Mouse (Mus musculus): ENCODE data around the gene Arpp21. TPM values are rescaled to one million over a fixed set of nuclear protein-coding genes. Genes with fewer than 3 reads are reported as not detected.
A peak's percentile ranks its signal among the peaks of the same experiment; 100 is the strongest.

Arpp21 gene
- polyA plus RNA-seq, 1 experiment from 2014 or later = 32.2 TPM

DNA sequence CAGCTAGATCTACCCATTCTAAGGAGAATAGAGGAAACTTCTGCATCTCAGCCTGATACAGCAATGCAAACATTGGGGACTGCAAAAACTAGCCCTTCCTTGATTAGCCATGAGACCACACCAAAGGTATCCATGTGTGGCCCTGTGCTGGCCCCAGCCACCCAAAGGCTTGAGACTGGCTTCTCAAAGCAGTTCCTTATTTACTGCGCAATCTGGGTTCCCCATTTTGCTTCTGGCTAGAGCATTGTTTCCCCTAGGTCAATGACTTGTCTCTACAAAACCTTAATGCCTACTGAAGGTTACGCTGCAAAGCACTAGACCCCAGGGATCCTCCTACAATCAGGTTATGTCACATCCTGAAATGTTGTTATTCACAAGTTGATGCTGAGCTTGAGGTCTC lies 156.8 kb downstream of the Arpp21 start:
- H3K27me3 ChIP-seq (ENCODE audit: control insufficient read depth, insufficient read depth, low read length) = no peaks in the 10 kb centered on the region
- 96% methylated on average over 2 of the region's 2 CpGs for WGBS
- H3K9ac ChIP-seq (ENCODE audit: low read length) = no peak overlapping the region
- ATAC-seq (replicated peaks; ENCODE audit: extremely low read depth, insufficient read depth, low FRiP score) = no peak
- H3K9me3 ChIP-seq (replicated peaks; ENCODE audit: control insufficient read depth, low read length) = no peaks in the 10 kb centered on the region
- H3K27ac ChIP-seq (ENCODE audit: low read length) = no peak overlapping the region
- no peaks in the 10 kb centered on the region for H3K36me3 ChIP-seq (ENCODE audit: control insufficient read depth, insufficient read depth)
- no peak overlapping the region for H3K4me2 ChIP-seq (ENCODE audit: low read depth, low read length)
- no peaks in the 10 kb centered on the region for H3K4me1 ChIP-seq (ENCODE audit: control insufficient read depth, insufficient read depth, low read length)
- H3K4me3 ChIP-seq (ENCODE audit: low read length) = no peak overlapping the region

DNA sequence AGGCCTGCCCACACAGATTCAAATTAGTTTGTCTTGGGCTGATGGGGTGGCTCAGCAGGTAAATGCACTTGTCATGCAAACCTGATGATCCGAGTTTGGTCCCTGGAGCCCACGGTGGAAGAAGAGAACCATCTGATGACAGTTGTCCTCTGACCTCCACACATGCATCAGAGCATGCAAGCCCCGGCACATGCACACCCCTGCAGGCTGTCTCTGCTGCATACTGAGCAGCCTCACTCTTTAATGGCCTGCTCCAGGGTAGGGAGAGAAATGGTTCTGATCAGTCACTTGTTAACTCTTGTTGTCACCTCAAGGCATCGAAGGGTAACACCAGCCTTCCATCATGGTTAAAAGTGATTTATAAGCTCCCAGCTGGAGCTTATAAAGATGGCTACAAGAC lies 157.3 kb downstream of the Arpp21 start:
- ATAC-seq (replicated peaks; ENCODE audit: extremely low read depth, insufficient read depth, low FRiP score) = no peak
- WGBS = 78% methylated on average over 4 of the region's 4 CpGs
- H3K27me3 ChIP-seq (ENCODE audit: control insufficient read depth, insufficient read depth, low read length) = no peaks in the 10 kb centered on the region
- no peak overlapping the region for H3K4me3 ChIP-seq (ENCODE audit: low read length)
- no peak overlapping the region for H3K27ac ChIP-seq (ENCODE audit: low read length)
- H3K36me3 ChIP-seq (ENCODE audit: control insufficient read depth, insufficient read depth) = no peaks in the 10 kb centered on the region
- no peaks in the 10 kb centered on the region for H3K9me3 ChIP-seq (replicated peaks; ENCODE audit: control insufficient read depth, low read length)
- H3K4me2 ChIP-seq (ENCODE audit: low read depth, low read length) = no peak overlapping the region
- no peaks in the 10 kb centered on the region for H3K4me1 ChIP-seq (ENCODE audit: control insufficient read depth, insufficient read depth, low read length)
- no peak overlapping the region for H3K9ac ChIP-seq (ENCODE audit: low read length)

DNA sequence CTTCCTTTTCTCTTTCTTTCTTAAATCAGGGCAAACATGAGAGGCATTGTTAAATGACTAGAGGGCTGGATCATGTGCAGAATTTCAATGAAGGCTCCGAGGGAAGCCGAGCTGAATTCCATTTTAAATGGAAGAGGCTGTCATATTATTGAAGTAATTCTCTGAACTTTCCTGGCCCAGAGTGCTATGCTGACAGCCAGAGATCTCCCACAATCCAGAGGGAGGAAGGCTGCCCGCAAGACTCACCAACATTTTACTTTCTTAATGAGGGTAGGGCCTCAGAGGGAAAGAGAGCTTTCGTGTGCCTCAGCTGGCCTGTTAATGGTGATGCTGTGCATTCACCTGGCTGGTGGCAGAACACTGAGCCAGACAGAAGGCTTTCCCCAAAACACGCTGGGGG lies 160.5 kb downstream of the Arpp21 start:
- Histone ChIP-seq H3K4me1 (ENCODE audit: control insufficient read depth, insufficient read depth, low read length) (peaks cover 13% of the 10 kb centered on the region), H3K27ac (ENCODE audit: low read length) (no peak overlapping the region), H3K36me3 (ENCODE audit: control insufficient read depth, insufficient read depth) (no peaks in the 10 kb centered on the region), H3K27me3 (ENCODE audit: control insufficient read depth, insufficient read depth, low read length) (no peaks in the 10 kb centered on the region), H3K4me3 (ENCODE audit: low read length) (no peak overlapping the region), H3K4me2 (ENCODE audit: low read depth, low read length) (no peak overlapping the region), H3K9ac (ENCODE audit: low read length) (no peak overlapping the region), H3K9me3 (replicated peaks; ENCODE audit: control insufficient read depth, low read length) (no peaks in the 10 kb centered on the region)
- 82% methylated on average over 5 of the region's 5 CpGs for WGBS
- no peak for ATAC-seq (replicated peaks; ENCODE audit: extremely low read depth, insufficient read depth, low FRiP score)

DNA sequence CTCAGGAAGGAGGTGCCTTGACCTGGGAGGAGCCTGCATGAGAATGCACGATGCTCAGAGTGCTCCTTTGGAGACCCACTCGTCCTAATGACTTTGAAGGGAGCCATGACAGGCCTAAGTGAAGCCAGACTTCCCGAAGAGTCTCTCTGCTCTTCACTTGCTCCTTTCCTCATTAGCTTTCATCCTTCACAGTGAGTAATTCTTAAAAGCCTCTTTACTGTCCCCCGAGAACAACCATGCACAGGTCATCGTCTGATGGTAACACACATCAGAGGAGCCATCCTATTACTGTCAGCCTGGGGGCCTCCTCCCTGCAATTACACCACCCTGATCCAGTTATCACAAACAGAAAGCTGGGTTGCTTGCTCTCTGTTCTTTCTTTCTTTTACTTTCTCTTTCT lies 160.9 kb downstream of the Arpp21 start:
- Histone ChIP-seq H3K4me2 (ENCODE audit: low read depth, low read length) (no peak overlapping the region), H3K9me3 (replicated peaks; ENCODE audit: control insufficient read depth, low read length) (no peaks in the 10 kb centered on the region), H3K27ac (ENCODE audit: low read length) (no peak overlapping the region), H3K4me1 (ENCODE audit: control insufficient read depth, insufficient read depth, low read length) (peaks cover 13% of the 10 kb centered on the region), H3K4me3 (ENCODE audit: low read length) (no peak overlapping the region), H3K36me3 (ENCODE audit: control insufficient read depth, insufficient read depth) (no peaks in the 10 kb centered on the region), H3K9ac (ENCODE audit: low read length) (no peak overlapping the region), H3K27me3 (ENCODE audit: control insufficient read depth, insufficient read depth, low read length) (no peaks in the 10 kb centered on the region)
- no peak for ATAC-seq (replicated peaks; ENCODE audit: extremely low read depth, insufficient read depth, low FRiP score)
- WGBS = 54% methylated on average over 5 of the region's 5 CpGs

DNA sequence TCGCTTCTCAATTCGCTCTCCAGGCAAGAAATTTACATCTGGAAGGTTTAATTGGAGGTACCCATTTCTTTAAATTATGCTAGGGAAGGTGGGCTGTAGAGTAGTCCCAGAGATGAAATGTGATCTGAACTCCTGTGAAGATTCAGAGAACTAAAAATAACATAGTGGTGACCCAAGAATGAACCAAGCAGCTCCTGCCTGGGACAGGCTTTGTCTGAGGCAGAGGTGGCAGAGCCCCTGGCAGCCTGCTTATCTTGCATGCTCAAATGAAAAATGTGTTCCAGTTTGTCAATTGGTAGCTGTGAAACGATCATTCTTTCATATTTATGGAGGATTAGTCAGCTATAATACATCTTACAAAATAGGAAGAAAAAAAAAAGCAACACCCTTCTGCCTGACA lies 164.4 kb downstream of the Arpp21 start:
- Histone ChIP-seq H3K27me3 (ENCODE audit: control insufficient read depth, insufficient read depth, low read length) (no peaks in the 10 kb centered on the region), H3K4me1 (ENCODE audit: control insufficient read depth, insufficient read depth, low read length) (peaks cover 13% of the 10 kb centered on the region), H3K36me3 (ENCODE audit: control insufficient read depth, insufficient read depth) (no peaks in the 10 kb centered on the region), H3K4me2 (ENCODE audit: low read depth, low read length) (peak overlapping the region; percentile 49), H3K9ac (ENCODE audit: low read length) (peak overlapping the region; percentile 31; the same call in 1 of the 2 replicates), H3K27ac (ENCODE audit: low read length) (peak overlapping the region; percentile 94), H3K4me3 (ENCODE audit: low read length) (no peak overlapping the region), H3K9me3 (replicated peaks; ENCODE audit: control insufficient read depth, low read length) (no peaks in the 10 kb centered on the region)
- 41% methylated on average over 3 of the region's 3 CpGs for WGBS
- ATAC-seq (replicated peaks; ENCODE audit: extremely low read depth, insufficient read depth, low FRiP score) = peak; percentile 90

DNA sequence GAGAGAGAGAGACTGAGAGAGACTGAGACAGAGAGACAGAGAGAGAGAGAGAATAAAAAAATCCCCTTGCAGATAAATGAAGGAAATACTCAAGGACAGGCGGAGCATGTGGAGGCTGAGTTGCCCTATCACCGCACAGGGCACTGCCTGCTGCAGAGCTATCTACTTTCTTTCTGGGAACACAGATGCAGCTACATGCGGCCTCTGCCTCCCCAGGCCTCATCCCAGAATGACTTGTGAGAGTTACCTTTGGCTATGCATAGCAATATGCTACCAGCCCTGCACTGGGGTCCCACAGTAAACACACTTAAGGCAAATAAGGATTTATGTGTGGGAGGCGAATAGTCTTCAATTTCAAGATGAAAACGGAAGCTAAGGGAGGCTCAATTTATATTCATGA lies 164.8 kb downstream of the Arpp21 start:
- ATAC-seq (replicated peaks; ENCODE audit: extremely low read depth, insufficient read depth, low FRiP score) = no peak; the same call in 1 of the 2 replicates
- Histone ChIP-seq H3K27me3 (ENCODE audit: control insufficient read depth, insufficient read depth, low read length) (no peaks in the 10 kb centered on the region), H3K4me3 (ENCODE audit: low read length) (no peak overlapping the region), H3K27ac (ENCODE audit: low read length) (peak overlapping the region; percentile 94), H3K9ac (ENCODE audit: low read length) (peak overlapping the region; percentile 31; the same call in 1 of the 2 replicates), H3K9me3 (replicated peaks; ENCODE audit: control insufficient read depth, low read length) (no peaks in the 10 kb centered on the region), H3K36me3 (ENCODE audit: control insufficient read depth, insufficient read depth) (no peaks in the 10 kb centered on the region), H3K4me2 (ENCODE audit: low read depth, low read length) (peak overlapping the region; percentile 49), H3K4me1 (ENCODE audit: control insufficient read depth, insufficient read depth, low read length) (peaks cover 13% of the 10 kb centered on the region)
- 23% methylated on average over 5 of the region's 5 CpGs for WGBS

DNA sequence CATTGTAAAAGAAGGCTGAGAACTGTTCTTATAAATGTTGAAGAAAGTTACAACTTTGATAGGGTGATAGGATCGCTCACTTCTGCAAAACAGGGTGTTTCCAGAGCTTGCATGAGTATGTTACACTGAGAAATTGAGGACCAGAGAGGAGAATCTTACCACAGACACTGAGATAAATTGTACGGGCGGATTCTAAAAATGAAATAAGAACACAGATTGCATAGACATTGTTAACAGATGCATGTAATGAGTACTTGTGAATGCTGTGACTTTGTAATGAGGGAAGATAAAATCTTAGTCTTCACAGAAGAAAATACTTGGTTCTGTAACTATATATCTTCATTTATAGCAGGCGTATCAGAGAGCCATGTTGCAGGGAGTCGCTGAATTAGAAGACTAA lies 167.5 kb downstream of the Arpp21 start:
- H3K36me3 ChIP-seq (ENCODE audit: control insufficient read depth, insufficient read depth) = no peaks in the 10 kb centered on the region
- no peak overlapping the region for H3K4me2 ChIP-seq (ENCODE audit: low read depth, low read length)
- 90% methylated on average over 5 of the region's 5 CpGs for WGBS
- no peak overlapping the region for H3K4me3 ChIP-seq (ENCODE audit: low read length)
- H3K4me1 ChIP-seq (ENCODE audit: control insufficient read depth, insufficient read depth, low read length) = peaks cover 13% of the 10 kb centered on the region
- H3K9ac ChIP-seq (ENCODE audit: low read length) = no peak overlapping the region
- no peaks in the 10 kb centered on the region for H3K27me3 ChIP-seq (ENCODE audit: control insufficient read depth, insufficient read depth, low read length)
- no peak for ATAC-seq (replicated peaks; ENCODE audit: extremely low read depth, insufficient read depth, low FRiP score)
- H3K9me3 ChIP-seq (replicated peaks; ENCODE audit: control insufficient read depth, low read length) = no peaks in the 10 kb centered on the region
- H3K27ac ChIP-seq (ENCODE audit: low read length) = no peak overlapping the region

DNA sequence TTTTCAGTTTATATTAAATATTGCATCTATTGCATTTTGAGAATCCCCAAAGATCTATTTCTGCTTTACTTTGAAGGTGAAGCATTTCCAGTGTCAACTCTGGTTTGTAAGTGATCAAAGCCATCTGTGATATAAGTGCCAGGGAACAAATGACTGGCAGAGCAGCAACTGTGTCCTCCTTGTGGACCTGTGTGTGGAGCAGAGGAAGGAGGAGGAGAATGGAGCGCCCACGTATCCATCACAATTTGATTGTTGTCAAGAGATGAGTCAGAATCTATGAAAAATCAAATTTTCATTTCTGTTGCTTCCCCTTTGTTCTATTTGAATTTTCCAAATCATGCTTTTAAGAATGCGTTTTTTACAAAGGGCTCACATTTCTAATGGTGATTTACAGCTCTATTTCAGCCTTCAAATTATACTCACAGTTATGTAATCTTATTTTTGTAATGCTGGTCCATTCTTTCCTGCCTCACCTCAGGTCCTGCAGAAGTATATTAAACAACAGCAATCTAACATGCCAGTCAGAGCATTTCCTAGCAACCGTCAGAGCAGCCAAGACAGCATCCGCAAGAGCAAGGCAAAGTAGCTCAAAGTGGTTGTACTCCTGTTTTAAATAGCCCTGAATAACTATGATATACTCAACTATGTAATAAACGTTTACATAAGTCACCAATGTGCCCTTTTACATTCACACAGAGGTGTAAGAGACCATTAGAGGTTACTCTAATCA lies 174.9 kb downstream of the Arpp21 start:
- ATAC-seq (replicated peaks; ENCODE audit: extremely low read depth, insufficient read depth, low FRiP score) = no peak
- H3K4me1 ChIP-seq (ENCODE audit: control insufficient read depth, insufficient read depth, low read length) = no peaks in the 10 kb centered on the region
- H3K36me3 ChIP-seq (ENCODE audit: control insufficient read depth, insufficient read depth) = no peaks in the 10 kb centered on the region
- no peaks in the 10 kb centered on the region for H3K9me3 ChIP-seq (replicated peaks; ENCODE audit: control insufficient read depth, low read length)
- no peak overlapping the region for H3K4me3 ChIP-seq (ENCODE audit: low read length)
- H3K9ac ChIP-seq (ENCODE audit: low read length) = no peak overlapping the region
- no peak overlapping the region for H3K4me2 ChIP-seq (ENCODE audit: low read depth, low read length)
- WGBS = 63% methylated on average over 6 of the region's 6 CpGs
- no peak overlapping the region for H3K27ac ChIP-seq (ENCODE audit: low read length)
- H3K27me3 ChIP-seq (ENCODE audit: control insufficient read depth, insufficient read depth, low read length) = no peaks in the 10 kb centered on the region

DNA sequence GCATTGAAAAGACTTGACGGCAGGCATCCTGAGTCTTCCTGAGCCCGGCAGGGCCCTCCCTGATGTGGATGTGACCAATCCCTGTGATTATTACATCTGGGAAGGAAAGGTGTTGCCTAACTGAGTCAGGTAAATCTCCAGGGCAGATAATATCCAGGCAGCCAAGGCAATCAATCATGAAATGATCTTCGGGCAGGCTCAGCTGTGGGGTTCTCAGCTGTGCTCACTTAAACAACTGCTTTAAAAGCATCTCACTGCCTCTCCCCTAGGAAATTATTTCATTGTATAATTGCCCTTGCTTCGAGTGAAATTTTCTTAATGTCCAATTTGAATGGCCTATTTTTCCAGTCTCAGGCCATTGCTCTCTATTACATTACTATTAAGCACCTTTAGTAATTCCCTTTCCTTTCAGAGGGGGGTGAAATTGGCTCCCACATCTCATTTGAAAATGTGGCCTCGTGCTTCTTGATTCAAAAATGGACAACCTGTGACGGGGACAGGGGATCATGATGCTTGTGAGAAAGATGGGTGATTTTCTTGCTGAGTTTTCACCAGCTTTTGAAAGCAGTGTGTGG lies 180.8 kb downstream of the Arpp21 start:
- Histone ChIP-seq H3K9me3 (replicated peaks; ENCODE audit: control insufficient read depth, low read length) (no peaks in the 10 kb centered on the region), H3K9ac (ENCODE audit: low read length) (no peak overlapping the region), H3K27ac (ENCODE audit: low read length) (no peak overlapping the region), H3K4me1 (ENCODE audit: control insufficient read depth, insufficient read depth, low read length) (no peaks in the 10 kb centered on the region), H3K27me3 (ENCODE audit: control insufficient read depth, insufficient read depth, low read length) (no peaks in the 10 kb centered on the region), H3K4me3 (ENCODE audit: low read length) (no peak overlapping the region), H3K36me3 (ENCODE audit: control insufficient read depth, insufficient read depth) (no peaks in the 10 kb centered on the region), H3K4me2 (ENCODE audit: low read depth, low read length) (no peak overlapping the region)
- ATAC-seq (replicated peaks; ENCODE audit: extremely low read depth, insufficient read depth, low FRiP score) = no peak
- WGBS = 83% methylated on average over 6 of the region's 6 CpGs

Measured in heart, embryonic 16.5 days (tissue).